Mouse (Mus musculus) MEL-GATA-1-ER (cell line): ENCODE data around the gene Cited1.

ENCODE experiments used
- DNase-seq: peaks from one replicate; pipeline ENCODE4 v3.0.0-alpha.2; 2012; ENCODE audit warnings: low read depth; ENCODE audit errors: extremely low read depth

Cited1 gene

GRCm38 (mm10) chrX:102251937-102252860 is at the start of gene Cited1:
Gene Cited1, minus strand, starts transcription at chrX:102252181.
- DNase-seq, result no peak

- no peak for DNase-seq
Measured at GRCm38 (mm10) chrX:102284889-102285288, 32.9 kb upstream of the Cited1 start.

DNA sequence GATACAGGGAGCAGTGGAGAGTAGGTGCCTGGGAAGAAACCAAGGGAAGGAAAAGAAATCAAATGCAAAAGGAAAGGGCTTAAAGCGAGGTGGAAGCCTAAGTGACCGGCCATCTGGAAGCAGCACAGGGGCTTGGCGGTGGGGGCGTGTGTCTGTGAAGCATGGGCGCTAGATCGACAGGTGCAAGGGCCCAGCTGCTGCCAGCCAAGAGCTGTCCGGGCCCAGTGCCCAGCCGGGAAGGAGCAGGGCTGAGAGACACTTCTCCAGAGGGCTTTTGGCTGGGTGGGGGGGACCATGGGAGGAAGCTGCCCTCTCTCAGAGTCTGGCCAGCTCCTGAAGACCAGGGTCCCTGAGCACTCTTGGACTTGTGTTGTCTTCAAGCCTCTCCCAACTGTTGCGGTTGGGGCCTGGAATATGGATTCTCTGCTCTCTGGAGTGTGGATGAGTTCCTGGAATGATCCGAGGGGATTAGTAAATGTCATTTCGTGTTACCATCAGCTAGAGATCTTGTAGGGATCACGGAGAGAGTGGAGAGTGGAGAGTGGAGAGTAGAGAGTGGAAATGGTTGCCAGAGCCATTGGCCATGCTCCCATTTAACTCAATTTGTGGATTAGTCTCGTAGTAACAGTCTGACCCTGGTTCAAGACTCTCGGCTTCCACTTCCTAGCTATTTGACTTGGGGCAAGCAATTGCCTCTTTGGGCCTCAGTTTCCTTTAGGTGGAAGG is 10.8 kb upstream of the Cited1 start:
- DNase-seq, result no peak

- no peak for DNase-seq
Measured at GRCm38 (mm10) chrX:102259772-102260171, 7.8 kb upstream of the Cited1 start.

DNA sequence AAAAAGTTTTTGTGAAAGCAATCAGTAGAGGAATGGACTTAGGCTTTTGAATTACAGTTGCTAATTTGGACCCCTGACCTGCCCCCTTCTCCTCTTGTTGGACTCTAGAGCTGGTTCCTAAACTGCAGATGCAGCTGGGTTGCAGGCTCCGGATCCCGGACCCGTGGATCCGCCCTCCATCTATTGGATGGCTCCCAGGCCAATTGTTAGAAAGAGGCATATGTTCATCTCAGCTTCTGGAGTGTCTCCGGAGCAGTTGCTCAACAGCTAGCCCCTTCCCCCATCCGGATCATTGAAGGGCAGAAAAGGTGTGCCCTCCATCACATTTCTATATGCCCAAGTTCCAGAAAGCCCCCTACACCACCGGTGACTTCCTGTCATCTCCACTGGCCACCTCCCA is 1.9 kb upstream of the Cited1 start:
- no peak for DNase-seq

DNA sequence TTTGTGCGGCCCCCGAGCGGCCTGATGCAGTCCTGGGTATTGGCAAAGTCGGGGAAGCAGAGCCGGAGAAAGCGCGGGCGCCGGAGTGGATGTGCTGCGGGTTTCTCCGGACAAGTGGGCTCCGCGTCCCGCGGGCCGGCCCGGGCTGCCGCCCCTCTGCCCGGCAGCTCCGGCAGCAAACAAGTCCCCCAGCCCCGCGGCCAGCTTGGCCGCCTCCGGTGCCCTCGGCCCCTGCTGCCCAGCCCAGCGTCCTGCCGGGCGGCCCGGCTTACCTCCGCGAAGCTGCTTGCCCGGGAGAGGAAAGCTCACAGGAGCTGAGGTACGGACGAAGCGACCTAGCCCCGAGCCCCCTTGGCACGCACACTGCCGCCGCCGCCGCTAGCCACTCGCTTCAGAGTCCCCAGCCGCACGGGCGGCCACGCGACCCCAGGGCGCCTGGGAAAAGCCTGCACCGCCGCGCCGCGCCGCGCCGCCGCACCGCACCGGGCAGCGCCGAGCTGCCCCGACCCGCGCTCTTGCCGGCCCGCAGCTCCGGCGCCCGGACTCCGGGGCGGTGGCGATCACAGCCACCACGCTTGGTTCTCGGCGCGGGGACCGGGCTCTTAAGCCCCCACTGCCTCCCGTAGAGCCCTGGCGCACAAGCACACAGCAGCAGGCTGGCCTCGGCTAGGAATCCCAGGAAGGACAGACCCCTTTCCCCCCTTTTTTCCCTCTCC is 602 bp downstream of the Cited1 start:
- DNase-seq, result no peak

GRCm38 (mm10) chrX:102250891-102251170 is 1.1 kb downstream of the Cited1 start:
- DNase-seq, result no peak

DNA sequence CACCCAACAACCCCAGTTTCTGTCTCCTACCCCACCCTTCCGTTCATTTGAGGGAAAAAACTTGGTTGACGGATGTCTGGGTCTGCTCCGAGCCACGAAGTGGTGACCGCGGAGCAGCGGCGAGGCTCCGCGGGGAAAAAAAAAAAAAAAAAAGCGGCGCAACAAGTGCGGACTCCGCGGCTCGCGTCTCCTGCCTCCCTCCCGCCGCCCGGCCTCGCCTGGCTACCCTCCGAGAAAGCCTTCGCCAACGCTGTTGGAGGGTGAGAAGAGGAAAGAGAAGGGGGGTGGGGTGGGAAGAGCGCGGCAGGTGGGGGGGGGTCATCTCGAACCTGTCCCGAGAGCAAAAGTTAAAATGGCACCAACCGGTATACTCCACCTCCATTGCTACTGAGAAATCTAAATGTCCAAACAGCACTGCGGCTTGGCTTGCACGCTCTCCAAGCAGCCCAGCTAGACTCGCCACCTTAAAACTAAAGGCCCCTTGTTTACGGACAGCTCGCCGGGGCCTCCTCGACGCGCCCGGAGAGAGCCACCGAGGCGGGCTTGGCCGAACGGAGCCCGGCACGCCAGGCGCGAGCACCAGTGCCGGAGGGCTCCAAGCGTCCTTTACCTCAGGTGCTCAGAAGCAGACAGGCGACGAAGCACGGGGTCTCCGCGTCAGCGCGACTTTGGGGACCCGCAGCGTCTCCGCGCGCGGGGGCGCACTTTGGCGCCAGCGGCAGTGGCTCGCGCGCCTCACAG is 1.7 kb downstream of the Cited1 start:
- no peak for DNase-seq

GRCm38 (mm10) chrX:102244334-102244733 is 7.6 kb downstream of the Cited1 start:
- DNase-seq, result no peak

DNA sequence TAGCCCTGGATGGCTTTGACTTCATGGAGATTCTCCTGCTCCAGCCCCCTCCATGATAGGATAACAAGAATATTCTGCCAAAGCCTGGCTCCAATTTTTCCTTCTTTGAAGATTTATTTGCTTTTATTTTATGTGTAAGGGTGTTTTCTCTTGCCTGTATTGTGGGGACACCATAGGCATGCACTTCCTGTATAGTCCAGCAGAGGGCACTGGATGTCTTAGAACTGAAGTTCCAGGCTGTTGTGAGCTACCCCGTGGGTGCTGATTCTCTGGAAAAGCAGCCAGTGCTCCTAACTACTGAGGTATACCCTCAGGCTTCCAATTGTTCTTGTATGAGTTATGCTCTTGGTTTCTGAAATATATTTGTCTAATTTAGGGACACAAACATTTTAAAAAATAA is 32.9 kb downstream of the Cited1 start:
- peak; percentile 70 for DNase-seq

DNA sequence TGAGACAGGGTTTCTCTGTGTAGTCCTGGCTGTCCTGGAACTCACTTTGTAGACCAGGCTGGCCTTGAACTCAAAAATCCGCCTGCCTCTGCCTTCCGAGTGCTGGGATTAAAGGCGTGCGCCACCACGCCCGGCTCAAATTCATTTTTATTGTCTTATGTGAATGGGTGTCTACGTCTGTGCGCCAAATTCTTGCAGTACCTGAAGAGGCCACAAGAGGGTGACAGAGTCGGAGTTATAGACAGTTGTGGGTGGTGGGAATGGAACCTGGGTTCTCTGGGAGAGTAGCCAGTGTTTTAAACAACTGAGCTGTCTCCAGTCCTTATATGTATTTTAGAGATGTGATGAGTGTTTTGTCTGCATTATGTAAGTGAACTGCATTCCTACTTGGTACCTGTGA is 36.6 kb downstream of the Cited1 start:
- peak; percentile 71 for DNase-seq
